Mouse (Mus musculus) bone marrow, adult 2 months (tissue): ENCODE measurements around the gene Pde4dip.

Experiments used
- CTCF ChIP-seq: fragments of 200-500 bp; IDR thresholded peaks from 2 replicates; pipeline ENCODE4 v1.5.1; 2011; ENCODE audit warnings: low read length, control low read depth; ENCODE audit not compliant: control insufficient read depth, insufficient read depth
- POLR2A ChIP-seq: fragments of 200-500 bp; IDR thresholded peaks from 2 replicates; pipeline ENCODE4 v1.6.1; 2011; ENCODE audit warnings: low read depth, mild to moderate bottlenecking, control low read depth, low read length, borderline replicate concordance; ENCODE audit not compliant: control insufficient read depth

- TF ChIP-seq CTCF (no peak), POLR2A (no peak)
Observed at GRCm38 (mm10) chr3:97825246-97825645, 63.3 kb downstream of the Pde4dip start.
